Mouse (Mus musculus): ENCODE results near the gene Herpud2. TPM values are rescaled to one million over a fixed set of nuclear protein-coding genes. Genes with fewer than 3 reads are reported as not detected.

Herpud2 gene
- polyA plus RNA-seq, 1 experiment from 2014 or later, result 30.7 TPM

DNA sequence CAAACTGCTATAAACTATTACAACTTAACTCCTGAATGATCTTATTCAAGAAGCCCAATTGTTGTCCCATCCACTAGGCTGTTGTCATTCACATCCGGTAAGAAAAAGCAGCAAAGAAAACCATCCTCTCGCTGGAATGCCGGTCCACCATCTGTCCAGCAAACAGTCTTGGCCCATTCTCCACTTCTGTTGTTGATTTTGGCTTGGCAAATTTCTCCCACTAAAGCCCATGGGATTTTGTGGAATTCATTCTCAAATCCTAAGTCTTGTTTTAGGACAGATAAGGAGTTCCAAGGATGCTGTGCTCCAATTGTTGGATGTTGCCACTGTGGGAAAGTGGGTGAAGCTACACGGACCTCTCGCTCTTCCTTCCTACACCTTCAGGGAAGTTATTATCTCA, 25.6 kb upstream of the Herpud2 start:
- Histone ChIP-seq H3K36me3 (ENCODE audit: control insufficient read depth, insufficient read depth) (no peaks in the 10 kb centered on the region), H3K9me3 (replicated peaks; ENCODE audit: control insufficient read depth, low read length) (no peaks in the 10 kb centered on the region), H3K9ac (ENCODE audit: low read length) (no peak overlapping the region), H3K4me3 (ENCODE audit: low read length) (no peak overlapping the region), H3K4me2 (ENCODE audit: low read depth, low read length) (no peak overlapping the region), H3K4me1 (ENCODE audit: control insufficient read depth, insufficient read depth, low read length) (peaks cover 31% of the 10 kb centered on the region), H3K27me3 (ENCODE audit: control insufficient read depth, insufficient read depth, low read length) (no peaks in the 10 kb centered on the region), H3K27ac (ENCODE audit: low read length) (peak overlapping the region; percentile 86)
- ATAC-seq (replicated peaks; ENCODE audit: extremely low read depth, insufficient read depth, low FRiP score), result no peak
- 67% methylated on average over 5 of the region's 5 CpGs for WGBS

DNA sequence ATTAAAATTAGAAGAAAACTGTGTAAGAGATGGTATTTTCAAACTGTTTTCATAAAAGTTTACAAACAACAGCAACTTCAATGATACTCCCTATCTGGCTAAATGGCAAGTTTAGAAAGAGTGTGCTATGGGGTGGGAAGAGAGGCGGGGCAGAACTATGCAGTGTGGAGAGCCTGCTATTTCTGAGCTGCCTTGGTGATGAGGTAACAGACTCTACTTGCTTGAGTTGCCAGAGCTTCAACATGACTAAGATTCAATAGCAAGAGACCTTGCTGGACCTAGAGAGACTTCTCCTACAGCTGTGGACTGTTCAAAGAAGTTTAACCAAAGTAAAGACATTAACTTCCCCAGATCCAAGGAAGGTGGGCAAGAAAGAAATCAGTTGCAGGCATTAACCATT, 24.9 kb upstream of the Herpud2 start:
- no peaks in the 10 kb centered on the region for H3K9me3 ChIP-seq (replicated peaks; ENCODE audit: control insufficient read depth, low read length)
- peak; percentile 63; the same call in 1 of the 2 replicates for ATAC-seq (replicated peaks; ENCODE audit: extremely low read depth, insufficient read depth, low FRiP score)
- no peaks in the 10 kb centered on the region for H3K27me3 ChIP-seq (ENCODE audit: control insufficient read depth, insufficient read depth, low read length)
- H3K36me3 ChIP-seq (ENCODE audit: control insufficient read depth, insufficient read depth), result no peaks in the 10 kb centered on the region
- peaks cover 33% of the 10 kb centered on the region for H3K4me1 ChIP-seq (ENCODE audit: control insufficient read depth, insufficient read depth, low read length)
- WGBS, result 5% methylated on average over 1 of the region's 1 CpGs
- H3K9ac ChIP-seq (ENCODE audit: low read length), result peak overlapping the region; percentile 44; the same call in 1 of the 2 replicates
- H3K4me2 ChIP-seq (ENCODE audit: low read depth, low read length), result no peak overlapping the region
- H3K4me3 ChIP-seq (ENCODE audit: low read length), result no peak overlapping the region
- H3K27ac ChIP-seq (ENCODE audit: low read length), result peak overlapping the region; percentile 86

DNA sequence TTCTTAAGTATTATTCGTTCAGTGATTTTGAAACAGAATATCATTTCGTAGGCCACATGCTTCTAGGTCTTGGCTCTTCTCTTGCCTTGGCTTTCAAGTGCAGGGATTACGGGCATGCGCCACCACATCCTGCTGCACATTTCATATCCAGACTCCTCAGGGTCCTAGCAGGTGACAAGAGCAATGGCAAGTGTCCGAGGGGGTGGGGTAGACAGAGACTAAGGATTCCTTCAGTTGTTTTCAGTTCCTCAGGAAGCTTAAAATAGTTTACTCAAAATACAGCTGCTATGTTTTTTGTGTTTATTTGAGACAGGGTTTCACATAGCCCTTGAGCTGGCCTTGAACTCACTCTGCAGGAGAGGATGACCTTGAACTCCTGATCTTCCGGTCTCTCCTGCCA, 24.4 kb upstream of the Herpud2 start:
- no peak overlapping the region for H3K4me3 ChIP-seq (ENCODE audit: low read length)
- H3K9ac ChIP-seq (ENCODE audit: low read length), result no peak overlapping the region
- no peak for ATAC-seq (replicated peaks; ENCODE audit: extremely low read depth, insufficient read depth, low FRiP score)
- H3K4me2 ChIP-seq (ENCODE audit: low read depth, low read length), result no peak overlapping the region
- H3K27ac ChIP-seq (ENCODE audit: low read length), result peak overlapping the region; percentile 86
- 75% methylated on average over 6 of the region's 6 CpGs for WGBS
- H3K27me3 ChIP-seq (ENCODE audit: control insufficient read depth, insufficient read depth, low read length), result no peaks in the 10 kb centered on the region
- H3K4me1 ChIP-seq (ENCODE audit: control insufficient read depth, insufficient read depth, low read length), result peaks cover 33% of the 10 kb centered on the region
- H3K9me3 ChIP-seq (replicated peaks; ENCODE audit: control insufficient read depth, low read length), result no peaks in the 10 kb centered on the region
- no peaks in the 10 kb centered on the region for H3K36me3 ChIP-seq (ENCODE audit: control insufficient read depth, insufficient read depth)

- H3K27me3 ChIP-seq (ENCODE audit: control insufficient read depth, insufficient read depth, low read length), result no peaks in the 10 kb centered on the region
- no peaks in the 10 kb centered on the region for H3K36me3 ChIP-seq (ENCODE audit: control insufficient read depth, insufficient read depth)
- no peak overlapping the region for H3K4me3 ChIP-seq (ENCODE audit: low read length)
- peak overlapping the region; percentile 37 for H3K4me2 ChIP-seq (ENCODE audit: low read depth, low read length)
- peak overlapping the region; percentile 86 for H3K27ac ChIP-seq (ENCODE audit: low read length)
- 15% methylated on average over 5 of the region's 5 CpGs for WGBS
- H3K9ac ChIP-seq (ENCODE audit: low read length), result 0 out of 2 replicates have a peak overlapping the region, but pooled peaks have one; percentile 28
- peak; percentile 58 for ATAC-seq (replicated peaks; ENCODE audit: extremely low read depth, insufficient read depth, low FRiP score)
- no peaks in the 10 kb centered on the region for H3K9me3 ChIP-seq (replicated peaks; ENCODE audit: control insufficient read depth, low read length)
- H3K4me1 ChIP-seq (ENCODE audit: control insufficient read depth, insufficient read depth, low read length), result peaks cover 33% of the 10 kb centered on the region
Measured at GRCm38 (mm10) chr9:25175039-25175442, 23.4 kb upstream of the Herpud2 start.

GRCm38 (mm10) chr9:25174614-25175013, 23.0 kb upstream of the Herpud2 start:
- 44% methylated on average over 5 of the region's 5 CpGs for WGBS
- Histone ChIP-seq H3K27ac (ENCODE audit: low read length) (peak overlapping the region; percentile 86), H3K4me2 (ENCODE audit: low read depth, low read length) (peak overlapping the region; percentile 37; the same call in 1 of the 2 replicates), H3K9me3 (replicated peaks; ENCODE audit: control insufficient read depth, low read length) (no peaks in the 10 kb centered on the region), H3K4me3 (ENCODE audit: low read length) (no peak overlapping the region), H3K4me1 (ENCODE audit: control insufficient read depth, insufficient read depth, low read length) (peaks cover 33% of the 10 kb centered on the region), H3K36me3 (ENCODE audit: control insufficient read depth, insufficient read depth) (no peaks in the 10 kb centered on the region), H3K9ac (ENCODE audit: low read length) (no peak overlapping the region), H3K27me3 (ENCODE audit: control insufficient read depth, insufficient read depth, low read length) (no peaks in the 10 kb centered on the region)
- no peak for ATAC-seq (replicated peaks; ENCODE audit: extremely low read depth, insufficient read depth, low FRiP score)

DNA sequence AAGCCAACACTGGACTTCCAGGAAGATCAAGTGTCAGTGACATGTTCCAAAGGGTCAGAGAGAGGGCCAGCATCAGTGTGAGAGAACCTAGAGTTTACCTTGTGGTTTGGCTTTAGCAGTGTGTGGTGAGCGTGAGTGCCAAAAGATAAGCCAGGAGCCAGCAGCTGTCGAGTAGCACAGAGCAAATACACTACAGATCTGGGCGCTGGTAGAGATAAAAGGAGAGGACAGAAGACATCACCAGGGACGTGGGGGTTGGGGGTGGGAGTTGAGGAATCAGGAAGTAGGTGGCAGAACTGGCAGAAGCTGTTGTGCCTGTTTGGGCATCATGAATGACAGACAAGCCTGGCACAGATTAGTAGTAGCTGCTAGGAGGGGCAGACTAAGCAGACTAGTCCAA, 21.6 kb upstream of the Herpud2 start:
- Histone ChIP-seq H3K36me3 (ENCODE audit: control insufficient read depth, insufficient read depth) (no peaks in the 10 kb centered on the region), H3K9ac (ENCODE audit: low read length) (no peak overlapping the region), H3K4me3 (ENCODE audit: low read length) (no peak overlapping the region), H3K27me3 (ENCODE audit: control insufficient read depth, insufficient read depth, low read length) (no peaks in the 10 kb centered on the region), H3K27ac (ENCODE audit: low read length) (peak overlapping the region; percentile 69), H3K4me1 (ENCODE audit: control insufficient read depth, insufficient read depth, low read length) (peaks cover 33% of the 10 kb centered on the region), H3K9me3 (replicated peaks; ENCODE audit: control insufficient read depth, low read length) (no peaks in the 10 kb centered on the region), H3K4me2 (ENCODE audit: low read depth, low read length) (no peak overlapping the region; the same call in 1 of the 2 replicates)
- peak; percentile 61; the same call in 1 of the 2 replicates for ATAC-seq (replicated peaks; ENCODE audit: extremely low read depth, insufficient read depth, low FRiP score)
- WGBS, result 17% methylated on average over 4 of the region's 4 CpGs

GRCm38 (mm10) chr9:25169626-25170025, 18.0 kb upstream of the Herpud2 start:
- H3K4me1 ChIP-seq (ENCODE audit: control insufficient read depth, insufficient read depth, low read length), result peaks cover 17% of the 10 kb centered on the region
- no peaks in the 10 kb centered on the region for H3K9me3 ChIP-seq (replicated peaks; ENCODE audit: control insufficient read depth, low read length)
- ATAC-seq (replicated peaks; ENCODE audit: extremely low read depth, insufficient read depth, low FRiP score), result no peak
- H3K27ac ChIP-seq (ENCODE audit: low read length), result 0 out of 2 replicates have a peak overlapping the region, but pooled peaks have one; percentile 40
- H3K4me2 ChIP-seq (ENCODE audit: low read depth, low read length), result no peak overlapping the region
- H3K27me3 ChIP-seq (ENCODE audit: control insufficient read depth, insufficient read depth, low read length), result no peaks in the 10 kb centered on the region
- no peaks in the 10 kb centered on the region for H3K36me3 ChIP-seq (ENCODE audit: control insufficient read depth, insufficient read depth)
- no peak overlapping the region for H3K4me3 ChIP-seq (ENCODE audit: low read length)
- no peak overlapping the region for H3K9ac ChIP-seq (ENCODE audit: low read length)

GRCm38 (mm10) chr9:25167458-25168084, 16.0 kb upstream of the Herpud2 start:
- 29% methylated on average over 6 of the region's 6 CpGs for WGBS
- no peak overlapping the region for H3K9ac ChIP-seq (ENCODE audit: low read length)
- ATAC-seq (replicated peaks; ENCODE audit: extremely low read depth, insufficient read depth, low FRiP score), result 0 out of 2 replicates have a peak, but pooled peaks have one; percentile 49
- no peaks in the 10 kb centered on the region for H3K27me3 ChIP-seq (ENCODE audit: control insufficient read depth, insufficient read depth, low read length)
- 0 out of 2 replicates have a peak, but pooled peaks cover 2% of the 10 kb centered on the region for H3K4me1 ChIP-seq (ENCODE audit: control insufficient read depth, insufficient read depth, low read length)
- no peaks in the 10 kb centered on the region for H3K36me3 ChIP-seq (ENCODE audit: control insufficient read depth, insufficient read depth)
- H3K27ac ChIP-seq (ENCODE audit: low read length), result no peak overlapping the region
- no peak overlapping the region for H3K4me3 ChIP-seq (ENCODE audit: low read length)
- H3K4me2 ChIP-seq (ENCODE audit: low read depth, low read length), result no peak overlapping the region
- H3K9me3 ChIP-seq (replicated peaks; ENCODE audit: control insufficient read depth, low read length), result no peaks in the 10 kb centered on the region

DNA sequence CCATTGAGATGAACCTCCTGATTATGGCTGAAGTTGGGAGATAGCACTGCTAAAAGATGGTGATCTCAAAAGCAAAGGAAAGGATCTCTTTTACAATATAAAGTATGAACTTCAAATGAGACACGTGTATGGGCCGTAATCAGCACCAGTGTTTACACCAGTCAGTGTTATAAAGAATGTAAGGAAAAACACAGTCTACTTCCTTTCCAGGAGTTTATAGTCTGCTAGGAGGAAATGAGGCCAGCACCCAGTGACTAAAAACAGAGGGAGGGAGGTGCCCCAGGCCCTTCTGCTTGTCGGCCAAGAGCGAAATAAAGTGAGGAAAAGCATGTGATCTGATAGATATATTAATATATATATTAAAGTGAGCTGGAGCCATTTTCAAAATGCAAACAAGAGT, 6.6 kb upstream of the Herpud2 start:
- no peaks in the 10 kb centered on the region for H3K4me1 ChIP-seq (ENCODE audit: control insufficient read depth, insufficient read depth, low read length)
- no peak overlapping the region for H3K4me2 ChIP-seq (ENCODE audit: low read depth, low read length)
- H3K9me3 ChIP-seq (replicated peaks; ENCODE audit: control insufficient read depth, low read length), result peaks cover 3% of the 10 kb centered on the region; the same call in 1 of the 2 replicates
- no peaks in the 10 kb centered on the region for H3K27me3 ChIP-seq (ENCODE audit: control insufficient read depth, insufficient read depth, low read length)
- H3K4me3 ChIP-seq (ENCODE audit: low read length), result no peak overlapping the region
- whole genome bisulfite sequencing, result 54% methylated on average over 4 of the region's 4 CpGs
- no peak overlapping the region for H3K9ac ChIP-seq (ENCODE audit: low read length)
- no peak for ATAC-seq (replicated peaks; ENCODE audit: extremely low read depth, insufficient read depth, low FRiP score)
- no peaks in the 10 kb centered on the region for H3K36me3 ChIP-seq (ENCODE audit: control insufficient read depth, insufficient read depth)
- H3K27ac ChIP-seq (ENCODE audit: low read length), result peak overlapping the region; percentile 24

Data from heart, embryonic 16.5 days (tissue).